Mouse (Mus musculus): ENCODE measurements around the gene Gm49395.

- no peak for TF ChIP-seq CTCF (IDR thresholded peaks at IDR 0.05; ENCODE audit: low read depth)
- TF ChIP-seq EP300 (IDR thresholded peaks at IDR 0.05; ENCODE audit: low read depth): no peak
Observed at GRCm38 (mm10) chr13:115021411-115021810, 80.3 kb downstream of the Gm49395 start.
